20 mouse cellular contexts compared by ENCODE assay signal in genomic region chr13:16756264-16756663, GRCm38 (mm10).
DNase-seq lines count a peak whose midpoint lies in the region; ATAC-seq and TF ChIP-seq lines count a peak whose summit lies in the region.
"Had no signal": no experiment of that assay in that cellular context is flagged by ENCODE, and none has a peak within 500 bp of the region (broad histone marks: within the 10 kb centered on the region; RNA-seq: fewer than 3 reads in every experiment).

No protein-coding gene starts in this region.

- H3K36me3 ChIP-seq in hindbrain, postnatal 0 days (ENCODE audit: insufficient read depth, low read length), result no peaks in the 10 kb centered on the region
- no peaks in the 10 kb centered on the region for H3K36me3 ChIP-seq in hindbrain, embryonic 16.5 days (ENCODE audit: control insufficient read depth, insufficient read depth, low read length)
- H3K36me3 ChIP-seq in forebrain, postnatal 0 days (ENCODE audit: insufficient read depth), result no peaks in the 10 kb centered on the region
- H3K36me3 ChIP-seq: heart, embryonic 10.5 days; hindbrain, embryonic 10.5 days; neural tube, embryonic 15.5 days had no signal

- TF ChIP-seq CTCF in hindbrain, postnatal 0 days (IDR thresholded peaks at IDR 0.05; ENCODE audit: low read depth), result no peak
- no peak for TF ChIP-seq CTCF in forebrain, postnatal 0 days (IDR thresholded peaks at IDR 0.05; ENCODE audit: low read depth)

- H3K4me2 ChIP-seq in hindbrain, postnatal 0 days (ENCODE audit: low read depth, low read length), result no peak overlapping the region
- H3K4me2 ChIP-seq in hindbrain, embryonic 16.5 days (ENCODE audit: low read length), result no peak overlapping the region
- no peak overlapping the region for H3K4me2 ChIP-seq in forebrain, postnatal 0 days (ENCODE audit: low read depth)
- H3K4me2 ChIP-seq: midbrain, embryonic 11.5 days; neural tube, embryonic 15.5 days had no signal

- no peak overlapping the region for H3K27ac ChIP-seq in hindbrain, postnatal 0 days
- no peak overlapping the region for H3K27ac ChIP-seq in hindbrain, embryonic 16.5 days (ENCODE audit: low read depth, low read length)
- no peak overlapping the region for H3K27ac ChIP-seq in forebrain, postnatal 0 days (ENCODE audit: low read depth, low read length)
- H3K27ac ChIP-seq: gastrocnemius, adult 2 months; heart, embryonic 10.5 days; hindbrain, embryonic 10.5 days; layer of hippocampus, adult 2 months; neural tube, embryonic 15.5 days had no signal

- 52% methylated on average over 3 of the region's 3 CpGs for WGBS in hindbrain, postnatal 0 days
- 63% methylated on average over 3 of the region's 3 CpGs for WGBS in hindbrain, embryonic 16.5 days
- WGBS in forebrain, postnatal 0 days, result 47% methylated on average over 3 of the region's 3 CpGs

- no peak overlapping the region for H3K4me3 ChIP-seq in hindbrain, postnatal 0 days (ENCODE audit: low read length)
- no peak overlapping the region for H3K4me3 ChIP-seq in hindbrain, embryonic 16.5 days (ENCODE audit: low read length)
- no peak overlapping the region for H3K4me3 ChIP-seq in forebrain, postnatal 0 days (ENCODE audit: low read depth, low read length)
- H3K4me3 ChIP-seq: gastrocnemius, adult 2 months; heart, embryonic 10.5 days; hindbrain, embryonic 10.5 days; layer of hippocampus, adult 2 months; neural tube, embryonic 15.5 days had no signal

- ATAC-seq in hindbrain, postnatal 0 days, result no peak
- ATAC-seq in hindbrain, embryonic 16.5 days, result no peak
- ATAC-seq in forebrain, postnatal 0 days, result no peak
- ATAC-seq: intestine, postnatal 0 days had no signal

- no peaks in the 10 kb centered on the region for H3K4me1 ChIP-seq in hindbrain, postnatal 0 days (ENCODE audit: insufficient read depth, low read length)
- H3K4me1 ChIP-seq in hindbrain, embryonic 16.5 days (ENCODE audit: control insufficient read depth, insufficient read depth, low read depth, low read length), result no peaks in the 10 kb centered on the region
- H3K4me1 ChIP-seq in forebrain, postnatal 0 days (ENCODE audit: insufficient read depth), result no peaks in the 10 kb centered on the region
- H3K4me1 ChIP-seq: heart, embryonic 10.5 days; hindbrain, embryonic 10.5 days had no signal

- no peaks in the 10 kb centered on the region for H3K9me3 ChIP-seq in hindbrain, postnatal 0 days (ENCODE audit: low read length)
- H3K9me3 ChIP-seq in hindbrain, embryonic 16.5 days (ENCODE audit: control insufficient read depth, low read length), result no peaks in the 10 kb centered on the region
- no peaks in the 10 kb centered on the region for H3K9me3 ChIP-seq in forebrain, postnatal 0 days (ENCODE audit: low read length)
- H3K9me3 ChIP-seq: heart, embryonic 10.5 days; hindbrain, embryonic 10.5 days; neural tube, embryonic 15.5 days had no signal

- H3K9ac ChIP-seq in hindbrain, postnatal 0 days (replicated peaks; ENCODE audit: low read length), result no peak overlapping the region
- no peak overlapping the region for H3K9ac ChIP-seq in hindbrain, embryonic 16.5 days (ENCODE audit: low read depth, low read length)
- no peak overlapping the region for H3K9ac ChIP-seq in forebrain, postnatal 0 days
- H3K9ac ChIP-seq: neural tube, embryonic 15.5 days had no signal

- no peaks in the 10 kb centered on the region for H3K27me3 ChIP-seq in hindbrain, postnatal 0 days (ENCODE audit: insufficient read depth, low read length)
- H3K27me3 ChIP-seq in hindbrain, embryonic 16.5 days (replicated peaks; ENCODE audit: control insufficient read depth, insufficient read depth, low read length), result no peaks in the 10 kb centered on the region
- H3K27me3 ChIP-seq in forebrain, postnatal 0 days (ENCODE audit: insufficient read depth, low read length), result no peaks in the 10 kb centered on the region
- H3K27me3 ChIP-seq: neural tube, embryonic 15.5 days had no signal

- peak; percentile 10 for DNase-seq in hindbrain, postnatal 0 days (ENCODE audit: low spot score)
- DNase-seq in NIH3T3 (ENCODE audit: low read depth) (peak; percentile 34), R1 (ENCODE audit: low read depth, low spot score) (peak; percentile 57)
- DNase-seq in forebrain, postnatal 0 days, result peak; percentile 19
- no peak for DNase-seq in natural killer cell, adult 2 months (ENCODE audit: low spot score in 2 of 2)
- no peak for DNase-seq in gastrocnemius, postnatal 10 days
- DNase-seq: adrenal gland, postnatal 14 days; cerebellum, adult 8-10 months; gastrocnemius, adult 2 months; lung, postnatal 10 days; right cerebral cortex, adult 18-20 months; right cerebral cortex, postnatal 4 days; thymus, postnatal 14 days had no signal

Comparison
In these comparisons a context has a peak if more than half of its experiments do, and no peak if none do; other contexts are left out.
1. DNase-seq: peak in hindbrain, postnatal 0 days (single experiment), NIH3T3 (single experiment), R1 (single experiment) and forebrain, postnatal 0 days (single experiment); none in natural killer cell, adult 2 months (0 of 2) and gastrocnemius, postnatal 10 days (single experiment).